Mouse (Mus musculus) urinary bladder, postnatal 10 days (tissue): ENCODE data around the gene Gm11172.
"Not testable (repeated sequence)": the region's sequence is repeated elsewhere in the genome, so short reads cannot be mapped to it uniquely, and the experiment has no call there.

Experiments used
- DNase-seq: peaks from one replicate; pipeline ENCODE4 v3.0.0; 2022; ENCODE audit warnings: low spot score

Gm11172 gene

DNA sequence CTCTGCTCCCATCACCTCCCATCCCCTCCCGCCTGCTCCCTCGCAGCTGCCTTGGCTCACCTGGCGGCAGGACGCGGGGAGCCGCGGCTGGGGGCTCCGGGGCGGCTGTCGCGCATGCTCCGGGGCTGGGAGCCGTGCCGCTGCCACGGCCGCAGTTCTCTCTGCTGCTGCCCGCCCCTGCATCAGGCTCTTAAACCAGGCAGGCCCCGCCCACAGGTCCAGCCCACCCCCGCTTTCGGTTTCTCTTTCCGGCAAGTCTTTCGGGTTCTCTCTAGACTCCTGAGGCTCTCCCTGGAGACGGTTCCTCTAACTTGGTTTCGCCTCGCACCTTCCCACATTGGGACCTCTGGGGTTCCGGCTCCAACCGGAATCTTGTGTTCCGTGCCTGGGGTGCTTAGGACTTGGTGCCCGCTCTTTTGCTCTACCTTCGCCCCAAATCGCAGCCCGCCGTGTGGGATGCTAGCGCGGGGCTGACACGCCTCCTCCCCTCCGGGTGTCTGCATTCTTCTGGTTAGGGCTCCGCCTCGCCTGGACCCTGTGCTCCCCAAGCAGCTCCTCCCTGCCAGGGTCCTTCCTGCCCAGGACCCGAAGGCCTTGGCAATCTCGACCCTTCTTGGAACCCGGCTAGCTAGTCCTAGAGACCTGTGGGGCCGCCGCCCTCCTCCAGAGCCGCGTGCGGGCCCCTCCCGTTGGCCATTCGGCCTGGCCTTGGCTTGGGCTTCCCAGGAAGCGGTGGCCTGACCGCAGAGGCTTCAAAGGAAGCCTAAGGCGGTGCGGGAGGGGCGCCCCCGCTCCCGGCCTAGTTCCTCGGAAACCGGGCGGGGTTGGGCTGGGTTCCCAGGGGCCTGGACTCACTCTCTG, 27.1 kb upstream of the Gm11172 start, which contains the start of gene Socs1:
TSS of gene Socs1 (minus strand) at position 166 of the 861 bp plus-strand sequence.
- DNase-seq, result peak; percentile 48

DNA sequence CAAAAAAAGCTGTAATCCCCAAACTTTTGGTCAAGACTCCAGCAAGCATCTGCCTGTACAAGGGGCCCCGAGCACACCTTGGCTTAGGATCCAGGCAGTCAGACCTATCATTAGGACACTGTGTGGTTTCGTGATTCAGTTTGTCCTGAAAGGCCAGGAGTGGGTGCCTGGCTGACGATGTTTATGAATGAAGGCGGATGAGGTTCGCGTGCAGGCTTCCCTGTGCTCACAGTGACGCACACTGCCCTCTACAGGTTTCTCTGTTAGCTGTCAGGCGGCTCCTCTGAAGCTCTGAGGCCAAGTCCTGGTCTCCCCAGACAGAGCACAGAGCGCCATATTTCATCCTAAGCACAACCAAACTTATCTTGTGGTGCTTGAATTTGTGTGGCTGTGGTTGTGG, 26.4 kb upstream of the Gm11172 start:
- DNase-seq, result no peak

DNA sequence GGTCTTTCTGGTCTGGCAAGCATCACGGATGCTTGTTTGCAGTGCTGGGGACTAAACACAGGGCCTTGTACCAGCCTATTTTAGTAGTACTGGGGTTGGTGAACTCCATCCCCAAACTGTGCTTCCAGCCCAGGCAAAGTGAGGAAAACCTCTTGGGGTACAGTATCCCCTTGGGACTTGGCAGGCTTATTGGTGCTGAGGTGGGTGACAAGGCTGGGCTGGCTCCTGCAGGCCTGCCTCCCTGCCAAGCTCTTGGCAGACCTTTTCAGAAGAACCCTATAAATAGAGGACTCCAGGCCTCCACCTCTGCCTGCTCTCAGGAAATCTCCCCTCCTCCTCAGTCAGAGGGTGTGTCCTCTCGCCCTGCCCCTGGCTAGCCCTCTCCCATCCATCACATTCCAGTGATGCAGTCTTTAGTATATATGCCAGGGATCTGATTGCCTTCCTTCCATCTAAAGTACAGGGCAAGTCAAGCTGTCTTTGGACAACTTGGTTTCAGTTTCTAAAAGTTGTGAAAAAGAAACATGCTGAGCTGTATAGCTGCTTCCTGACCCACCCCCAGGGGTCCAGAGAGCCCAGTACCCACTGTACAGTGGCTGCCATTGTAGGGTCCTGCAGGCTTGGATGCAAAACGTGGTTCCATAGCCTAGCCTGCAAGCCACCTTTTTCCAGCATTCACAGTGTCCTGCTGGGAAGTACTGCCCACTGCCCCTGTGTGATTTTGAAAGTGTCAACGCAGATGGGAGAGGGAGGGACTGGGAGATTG, 25.8 kb upstream of the Gm11172 start:
- no peak for DNase-seq

DNA sequence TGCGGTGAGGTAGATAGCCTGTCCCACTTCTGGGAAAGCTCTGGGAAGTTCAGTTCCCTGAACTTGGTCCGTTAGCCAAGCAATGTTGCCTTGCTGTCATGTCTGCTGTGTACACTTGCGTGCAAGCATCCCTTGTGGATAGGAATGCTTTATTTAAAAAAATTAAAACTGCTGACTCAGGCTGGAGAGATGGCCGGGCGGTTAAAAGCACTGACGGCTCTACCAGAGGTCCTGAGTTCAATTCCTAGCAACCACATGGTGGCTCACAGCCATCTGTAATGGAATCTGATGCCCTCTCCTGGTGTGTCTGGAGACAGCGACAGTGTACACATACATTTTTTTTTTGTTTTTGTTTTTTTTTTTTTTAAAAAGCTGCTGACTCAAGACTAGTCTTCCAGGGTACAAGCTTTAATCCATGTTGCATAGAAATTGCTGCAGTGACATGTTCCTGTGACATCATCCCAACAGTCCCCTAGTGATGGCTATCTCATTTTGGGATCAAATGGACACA, 25.1 kb upstream of the Gm11172 start:
- no peak for DNase-seq

DNA sequence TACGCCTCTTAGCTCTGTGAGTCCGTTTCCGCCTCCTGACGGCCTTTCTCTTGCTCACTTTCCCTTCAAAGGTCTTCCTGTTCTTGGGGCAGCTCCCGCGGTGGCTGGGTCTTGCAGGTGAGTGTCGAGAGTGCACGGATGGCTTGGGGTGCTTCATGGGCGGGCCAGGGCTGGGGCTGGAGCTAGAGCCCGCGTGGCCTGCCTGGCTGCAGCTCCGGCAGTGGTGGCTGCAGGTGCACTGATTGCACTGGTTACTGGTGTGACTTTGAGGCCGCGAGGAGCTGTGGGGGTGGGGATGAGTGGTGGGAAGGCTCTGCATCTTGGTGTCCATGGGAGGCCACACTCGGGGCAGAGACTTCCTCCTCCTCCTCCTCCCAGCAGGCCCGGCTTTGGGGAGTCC, 24.4 kb upstream of the Gm11172 start, which contains the start of gene Tnp2:
TSS of gene Tnp2 (minus strand) at position 390 of the 400 bp plus-strand sequence.
- no peak for DNase-seq

DNA sequence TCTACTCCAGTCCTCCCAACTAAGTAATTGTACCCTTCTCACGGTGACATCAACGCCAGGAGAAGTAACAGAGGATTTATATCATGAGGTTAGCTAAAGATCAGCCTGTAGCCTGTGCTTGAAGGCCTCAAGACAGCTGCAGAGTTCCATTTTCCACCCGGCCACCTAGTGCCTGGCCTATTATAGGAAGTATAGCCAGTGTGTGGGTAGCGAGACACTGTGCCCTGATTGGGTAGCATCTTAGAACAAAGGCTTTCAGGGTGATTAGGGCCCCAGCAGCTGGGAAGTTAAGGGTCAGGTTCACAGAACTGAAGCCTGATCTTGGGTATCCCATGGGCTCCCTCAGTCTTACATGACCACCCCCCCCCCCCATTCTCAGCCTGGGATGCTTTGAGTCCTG, 23.8 kb upstream of the Gm11172 start:
- DNase-seq, result no peak

DNA sequence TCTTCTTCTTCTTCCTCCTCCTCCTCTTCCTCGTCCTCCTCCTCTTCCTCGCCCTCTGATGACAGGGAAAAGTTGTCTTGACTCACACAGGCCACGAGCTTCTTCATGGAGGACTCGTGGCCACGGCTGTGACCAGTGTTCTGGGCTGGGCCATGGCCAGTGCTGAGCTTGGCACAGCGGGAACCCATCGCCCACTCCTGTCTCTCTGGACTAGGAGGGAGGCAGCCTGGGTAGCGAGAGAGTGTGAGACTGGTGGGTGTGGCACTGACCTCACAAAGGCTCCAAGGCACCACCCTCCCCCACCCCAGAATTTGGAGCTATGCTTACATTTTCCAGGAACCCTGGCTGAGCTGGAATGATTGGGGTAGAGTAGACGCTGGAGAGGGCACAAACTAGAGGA, 22.0 kb upstream of the Gm11172 start, which contains the start of gene Prm3:
TSS of gene Prm3 (minus strand) at position 213 of the 400 bp plus-strand sequence.
- DNase-seq, result no peak

DNA sequence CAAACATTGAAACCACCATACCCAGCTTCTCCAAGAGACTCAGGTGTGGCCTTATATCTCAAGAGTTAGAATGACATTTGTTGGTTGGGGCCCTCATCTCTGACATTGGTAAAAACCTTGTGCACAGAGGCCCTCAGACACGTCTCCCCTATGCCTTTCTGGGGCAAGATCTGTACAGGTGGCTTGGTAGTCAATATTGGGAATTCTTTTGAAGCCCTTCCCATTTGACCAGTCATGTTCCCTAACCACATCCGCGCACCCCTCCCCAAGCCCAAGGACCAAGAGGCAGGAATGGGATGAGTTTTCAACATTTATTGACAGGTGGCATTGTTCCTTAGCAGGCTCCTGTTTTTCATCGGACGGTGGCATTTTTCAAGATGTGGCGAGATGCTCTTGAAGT, 16.7 kb upstream of the Gm11172 start, which contains the start of gene Prm2:
TSS of gene Prm2 (minus strand) at position 101 of the 400 bp plus-strand sequence.
- DNase-seq, result no peak

DNA sequence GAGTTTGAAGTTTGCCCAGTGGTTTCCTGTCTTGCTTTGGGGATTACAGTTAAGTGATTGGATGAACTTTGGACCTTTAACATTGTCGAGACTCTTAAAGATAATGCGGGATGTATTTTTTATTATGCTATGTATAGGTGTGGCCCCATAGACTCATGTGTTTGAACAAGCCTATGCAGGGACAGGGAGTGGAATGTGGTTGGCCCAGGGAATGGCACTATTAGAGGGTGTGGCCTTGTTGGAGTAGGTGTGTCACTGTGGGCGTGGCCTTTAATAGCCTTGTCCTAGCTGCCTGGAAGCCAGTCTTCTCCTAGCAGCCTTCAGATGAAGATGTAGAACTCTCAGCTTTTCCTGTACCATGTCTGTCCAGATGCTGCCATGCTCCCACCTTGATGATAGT, 10.3 kb upstream of the Gm11172 start:
- DNase-seq, result not testable (repeated sequence)

DNA sequence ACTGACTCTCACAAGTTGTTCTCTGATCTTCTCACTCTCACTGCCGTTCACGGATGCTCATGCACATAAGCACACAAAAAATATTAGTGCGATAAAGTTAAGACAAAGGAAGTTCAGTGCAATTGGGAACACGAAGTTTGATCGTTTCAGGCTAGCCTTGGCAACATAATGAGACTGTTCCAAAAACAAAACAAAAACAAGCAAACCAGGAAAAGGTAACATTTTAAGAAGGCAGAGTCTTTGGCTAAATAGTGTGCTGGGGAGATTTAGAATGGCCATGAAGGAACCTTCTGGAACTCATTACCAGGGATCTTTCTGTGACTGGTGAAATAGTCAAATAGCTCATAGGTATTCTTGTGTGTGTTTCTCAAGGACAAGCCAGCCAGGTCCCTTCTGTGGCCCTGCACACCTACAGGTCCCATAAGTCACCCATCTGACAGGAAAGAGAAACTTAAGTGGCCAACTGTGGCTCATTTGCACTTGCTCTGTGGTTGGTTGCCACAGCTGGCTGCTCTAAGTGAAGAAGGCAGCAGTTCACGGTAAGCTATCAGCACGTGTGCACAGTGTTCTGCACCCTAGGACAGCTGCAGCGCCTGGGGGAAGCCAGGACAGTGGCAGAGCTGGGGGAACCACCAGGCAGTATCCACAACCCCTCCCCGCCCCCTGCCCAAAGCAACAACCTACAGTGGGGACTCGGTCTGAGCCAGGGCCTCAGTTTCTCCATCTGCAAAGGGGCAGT, 6.8 kb upstream of the Gm11172 start, which contains the start of gene Prm1:
TSS of gene Prm1 (minus strand) at position 51 of the 739 bp plus-strand sequence.
- DNase-seq, result no peak

DNA sequence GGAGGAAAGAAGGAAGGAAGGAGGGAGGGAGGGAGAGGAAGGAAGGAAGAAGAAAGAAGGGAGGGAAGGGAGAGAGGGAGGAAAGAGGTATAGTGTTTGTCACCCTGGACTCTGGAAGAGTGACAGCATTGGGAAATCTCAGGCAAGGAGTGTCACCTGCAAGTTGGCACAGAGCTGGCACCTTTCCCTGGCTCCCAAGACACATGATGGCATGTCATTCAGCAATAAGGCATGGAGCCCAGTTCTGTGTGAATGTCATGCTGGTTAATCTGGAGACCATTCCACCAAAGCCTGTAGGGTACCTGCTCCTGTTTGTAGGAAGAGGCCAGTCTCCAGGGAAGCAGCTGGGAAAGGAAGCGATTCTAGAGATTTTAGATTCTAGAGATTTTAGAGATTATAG, 2.3 kb upstream of the Gm11172 start:
- DNase-seq, result no peak

DNA sequence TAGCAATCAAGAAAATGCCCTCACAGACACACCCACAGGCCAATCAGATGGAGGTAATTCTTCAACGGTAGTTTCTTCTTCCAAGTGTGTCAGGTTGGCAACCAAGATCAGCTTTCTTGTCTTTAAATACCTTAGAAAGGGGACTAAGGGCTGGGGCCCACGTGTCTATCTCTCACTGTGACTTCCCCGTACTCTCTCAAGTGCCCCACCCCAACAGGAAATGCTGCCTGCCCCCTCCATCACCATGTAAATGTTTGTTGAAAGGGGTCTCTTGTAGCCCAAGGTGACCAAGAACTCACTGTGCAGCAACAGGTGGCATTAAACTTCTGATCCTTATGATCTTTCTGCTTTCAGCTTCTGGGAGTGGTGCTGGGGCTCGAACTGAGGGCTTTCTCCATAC, 1.0 kb downstream of the Gm11172 start:
- DNase-seq, result no peak

DNA sequence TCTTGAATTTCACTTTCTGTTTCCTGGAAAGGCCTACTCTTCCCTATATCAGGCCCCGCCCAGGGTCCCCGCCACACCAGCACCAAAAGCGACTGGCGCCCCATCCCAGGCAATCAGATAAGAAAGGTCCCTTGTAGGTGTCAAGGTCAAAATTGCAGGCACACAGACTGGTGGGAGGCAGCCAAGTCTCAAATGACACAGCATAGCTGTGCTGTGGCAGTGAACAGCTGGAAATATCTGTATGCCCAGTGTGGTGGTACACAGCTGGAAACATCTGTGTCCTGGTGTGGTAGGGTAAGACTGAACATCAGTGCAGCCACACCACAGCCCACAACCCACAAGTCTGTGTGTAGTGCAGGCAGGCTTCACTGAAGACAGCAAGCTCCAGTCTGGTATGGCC, 2.1 kb downstream of the Gm11172 start:
- DNase-seq, result no peak

DNA sequence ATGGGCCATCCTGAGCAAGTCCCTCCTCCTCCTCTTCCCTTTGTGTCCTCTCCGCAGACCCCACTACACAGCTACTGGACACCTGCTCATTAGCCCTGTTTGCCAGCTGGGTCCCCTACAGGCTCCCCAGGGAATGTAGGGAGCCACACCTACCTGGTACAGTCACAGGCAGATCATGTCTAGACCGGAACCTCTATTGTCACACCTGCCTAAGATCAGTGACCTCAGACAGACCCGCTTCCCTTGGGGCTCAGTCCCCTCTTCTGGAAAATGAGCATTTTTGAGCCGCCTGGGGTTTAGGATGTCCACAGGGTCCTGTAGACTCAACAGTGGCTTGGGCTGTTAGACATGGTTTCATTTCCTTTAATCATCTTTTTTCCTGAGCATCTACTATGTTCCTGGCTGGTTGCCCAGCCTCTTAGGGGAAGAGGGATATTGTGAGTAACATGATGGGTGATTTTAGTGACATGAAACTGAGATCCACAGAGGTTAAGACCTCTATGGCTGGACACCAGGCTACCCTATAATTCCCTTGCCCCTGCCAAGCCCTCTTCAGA, 5.9 kb downstream of the Gm11172 start:
- no peak for DNase-seq

DNA sequence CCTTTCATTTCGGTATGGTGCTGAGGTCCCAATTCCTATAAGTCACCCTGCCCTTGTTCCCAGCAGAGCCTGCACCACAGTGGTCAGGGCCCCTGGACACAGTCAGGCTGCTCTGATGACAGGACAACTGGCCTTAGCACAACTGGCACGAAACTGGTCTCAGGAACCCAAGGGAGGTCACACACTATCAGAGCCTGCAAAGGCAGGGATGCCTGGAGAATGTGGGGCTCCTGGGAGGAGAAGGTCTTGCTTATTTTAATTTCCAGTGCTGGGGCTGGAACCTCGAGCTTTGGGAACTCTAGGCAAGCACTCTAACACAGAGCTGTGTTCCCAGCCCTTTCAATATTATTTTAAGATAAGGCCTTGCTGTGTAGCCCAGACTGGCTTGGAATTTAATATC, 7.3 kb downstream of the Gm11172 start:
- no peak for DNase-seq

DNA sequence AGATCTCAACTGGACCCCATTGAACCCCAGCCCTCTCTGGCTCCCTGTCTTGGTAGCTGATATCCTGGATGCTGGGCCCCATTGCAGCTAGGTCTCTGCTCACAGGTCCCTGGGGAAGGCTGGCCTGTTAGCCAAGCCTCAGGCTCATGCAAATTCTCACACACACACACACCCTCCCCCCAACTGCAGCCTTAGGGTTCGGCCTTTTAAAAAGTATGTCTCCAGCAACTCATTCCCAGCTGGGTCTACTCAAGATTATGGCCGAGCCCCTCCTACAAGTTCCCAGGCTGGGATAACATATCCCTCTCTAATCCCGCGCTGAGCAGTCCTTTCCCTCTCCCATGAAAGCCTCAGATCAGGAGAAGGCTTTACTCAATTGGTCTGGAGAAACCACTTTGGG, 8.7 kb downstream of the Gm11172 start:
- DNase-seq, result no peak

DNA sequence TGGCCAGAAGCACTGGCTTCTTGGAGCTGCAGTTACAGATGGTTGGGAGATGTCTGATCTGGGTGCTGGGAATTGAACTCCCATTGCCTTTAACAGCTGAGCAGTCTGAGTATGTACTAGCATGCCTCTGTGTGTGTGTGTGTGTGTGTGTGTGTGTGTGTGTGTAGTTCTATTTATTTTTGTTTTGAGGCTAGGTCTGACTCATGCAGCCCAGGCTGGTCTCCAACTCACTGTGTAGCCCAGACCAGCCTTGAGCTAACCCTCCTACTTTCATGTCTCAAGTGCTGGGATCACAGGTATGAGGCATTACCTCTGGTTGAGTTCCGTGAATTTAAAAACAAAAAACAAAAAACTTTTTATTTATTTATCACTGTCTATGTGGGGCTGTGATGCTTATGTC, 11.8 kb downstream of the Gm11172 start:
- no peak for DNase-seq

DNA sequence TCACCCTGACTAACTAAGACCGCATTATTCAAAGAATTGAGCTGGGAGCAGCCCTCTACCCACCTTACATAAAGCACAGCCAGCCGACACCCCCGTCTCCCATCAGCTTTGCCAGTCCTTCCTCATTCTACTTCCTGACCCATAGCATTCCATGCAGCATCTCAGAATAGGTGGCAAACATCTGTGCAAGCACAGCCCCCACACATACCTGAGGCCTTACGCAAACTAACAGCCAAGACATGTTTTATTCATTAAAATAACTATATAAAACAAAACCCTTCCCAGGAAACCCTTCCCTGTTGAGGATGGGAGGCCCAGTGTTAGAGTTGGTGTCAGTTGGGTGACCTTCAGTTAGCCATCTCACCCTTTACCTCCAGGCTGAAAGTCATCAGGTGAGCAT, 13.1 kb downstream of the Gm11172 start:
- DNase-seq, result no peak

DNA sequence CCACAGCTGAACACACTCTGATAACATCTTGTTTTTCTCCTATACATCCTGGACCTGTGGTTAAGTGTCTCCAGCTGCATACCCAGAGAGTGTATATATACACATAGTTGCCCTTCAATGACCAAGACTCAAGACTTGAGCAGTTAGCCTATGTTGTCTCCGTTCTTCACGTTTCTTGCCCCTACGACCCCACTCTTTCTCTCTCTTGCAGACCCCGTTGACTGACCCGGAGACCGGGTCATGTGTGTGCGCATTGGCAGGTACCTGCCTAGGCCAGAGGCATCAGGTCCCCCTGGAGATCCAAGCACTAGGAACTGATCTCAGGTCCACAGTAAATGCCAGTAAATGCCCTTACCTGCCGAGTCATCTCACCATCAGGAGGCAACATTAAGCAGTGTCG, 14.6 kb downstream of the Gm11172 start:
- no peak for DNase-seq

DNA sequence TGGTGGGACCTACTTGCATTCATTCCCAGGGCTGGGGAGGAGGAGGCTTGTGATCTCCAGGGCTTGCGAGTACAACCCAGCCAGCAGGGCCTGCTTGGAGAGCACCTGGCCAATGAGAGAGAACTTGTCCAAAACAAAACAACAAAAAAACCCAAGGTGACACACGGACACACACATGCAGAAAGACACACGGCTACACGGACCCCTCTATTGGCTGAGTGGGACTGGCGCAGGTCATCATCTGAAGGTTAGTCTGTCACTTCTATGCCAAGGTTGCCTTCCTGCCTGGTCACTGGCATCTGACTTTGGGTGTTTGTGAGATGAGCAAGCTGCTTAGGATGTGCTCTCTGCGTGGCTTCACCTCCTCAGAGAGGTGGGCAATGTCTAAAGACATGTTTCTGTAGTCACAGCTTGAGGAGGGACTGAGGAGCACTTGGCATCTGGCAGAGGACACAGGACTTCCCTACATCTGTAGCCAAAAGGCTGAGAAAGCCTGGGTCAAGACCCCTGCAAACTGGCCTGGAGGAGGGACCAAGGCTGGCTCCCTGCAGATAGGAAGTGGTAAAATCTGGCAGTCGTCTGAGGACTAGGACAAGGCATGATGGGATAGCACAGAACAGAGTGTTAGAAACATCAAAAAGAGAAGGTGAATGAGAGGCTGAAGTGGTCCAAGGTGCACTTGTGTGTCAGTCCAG, 15.2 kb downstream of the Gm11172 start:
- DNase-seq, result no peak

DNA sequence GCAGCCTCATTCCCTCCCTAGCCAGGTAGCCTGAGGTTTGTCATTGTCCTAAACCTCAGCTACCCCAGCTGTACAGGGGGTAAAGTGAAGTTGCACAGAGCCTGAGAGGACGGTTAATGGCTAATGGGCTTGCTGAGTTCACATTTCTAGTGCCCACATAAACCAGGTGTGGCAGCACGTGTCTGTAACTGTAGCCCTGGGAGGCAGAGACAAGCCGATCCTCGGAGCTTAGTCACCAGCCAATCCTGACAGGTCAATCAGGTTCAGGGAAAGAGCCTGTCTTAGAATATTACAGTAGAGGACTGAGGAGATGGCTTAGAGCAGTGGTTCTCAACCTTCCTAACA, 15.7 kb downstream of the Gm11172 start:
- DNase-seq, result no peak
